Mouse (Mus musculus): Measurements from ENCODE around the gene Gm9958. TPM values are rescaled to one million over a fixed set of nuclear protein-coding genes. Genes with fewer than 3 reads are reported as not detected.

The Gm9958 gene
- polyA plus RNA-seq, 1 experiment from 2014 or later: 2.0 TPM

DNA sequence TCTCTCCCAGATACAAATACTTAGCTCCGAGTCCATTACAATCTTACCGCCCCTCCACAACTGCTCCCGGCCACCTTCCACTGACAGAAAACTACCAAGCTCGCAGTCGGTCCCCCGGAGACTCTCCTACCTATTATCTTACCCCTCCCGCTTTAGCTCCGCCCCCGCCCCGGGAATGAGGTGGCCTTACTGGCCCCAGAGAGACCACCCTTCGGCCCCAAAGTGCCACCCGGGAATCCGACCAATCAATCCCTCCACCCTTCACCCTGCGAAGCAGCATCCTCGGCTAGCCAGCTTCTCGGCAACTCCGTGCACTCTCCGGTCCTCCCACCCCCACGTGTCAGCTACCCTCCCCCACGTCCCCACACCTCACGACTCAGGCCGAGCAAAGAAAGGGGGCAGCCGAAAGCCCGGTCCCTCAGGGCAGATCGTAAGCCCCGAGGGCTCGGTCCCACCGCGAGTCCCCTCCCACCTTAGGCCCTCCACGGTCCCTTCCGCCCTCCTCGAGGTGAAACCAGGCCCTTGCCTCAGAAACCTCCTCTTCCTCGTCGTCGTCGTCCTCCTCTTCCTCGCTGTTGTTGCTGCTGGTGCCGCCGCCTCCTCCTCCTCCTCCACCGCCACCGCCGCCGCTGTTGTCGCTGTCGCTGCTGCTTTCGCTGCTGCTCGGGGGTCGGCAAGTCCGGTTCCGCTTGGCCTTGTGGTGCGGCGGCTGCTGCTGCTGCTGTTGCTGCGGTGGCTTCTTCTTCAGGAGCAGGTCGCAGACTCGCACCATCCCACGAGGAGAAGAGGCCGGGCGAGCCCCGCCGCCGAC is 1.7 kb upstream of the Gm9958 start:
- Histone ChIP-seq H3K4me2 (peak overlapping the region; percentile 88), H3K4me3 (replicated peaks) (peak overlapping the region; percentile 95), H3K36me3 (0 out of 2 replicates have a peak, but pooled peaks cover 4% of the 10 kb centered on the region), H3K9ac (peak overlapping the region; percentile 95), H3K9me3 (replicated peaks) (no peaks in the 10 kb centered on the region), H3K4me1 (replicated peaks) (peaks cover 37% of the 10 kb centered on the region), H3K27ac (peak overlapping the region; percentile 97), H3K27me3 (no peaks in the 10 kb centered on the region)
- peak; percentile 57 for ATAC-seq (ENCODE audit: low read depth)
- WGBS (ENCODE audit: insufficient replicate concordance): 1% methylated on average over 55 of the region's 61 CpGs
- peak; percentile 56 for DNase-seq

GRCm38 (mm10) chr5:90366121-90367066 is 610 bp upstream of the Gm9958 start, which contains the start of gene Ankrd17:
TSS of gene Ankrd17 (minus strand) at chr5:90366577.
- DNase-seq: peak; percentile 79
- Histone ChIP-seq H3K4me1 (replicated peaks) (peaks cover 34% of the 10 kb centered on the region), H3K27ac (peak within 1 kb of the TSS; percentile 97), H3K4me3 (replicated peaks) (peak within 1 kb of the TSS; percentile 95), H3K9me3 (replicated peaks) (no peaks in the 10 kb centered on the region), H3K36me3 (0 out of 2 replicates have a peak, but pooled peaks cover 4% of the 10 kb centered on the region), H3K9ac (peak within 1 kb of the TSS; percentile 95), H3K4me2 (peak within 1 kb of the TSS; percentile 88), H3K27me3 (no peaks in the 10 kb centered on the region)
- peak; percentile 87 for ATAC-seq (ENCODE audit: low read depth)
- under 1% methylated on average over 75 of the region's 104 CpGs for WGBS (ENCODE audit: insufficient replicate concordance)

- 72% methylated on average over 5 of the region's 5 CpGs for WGBS (ENCODE audit: insufficient replicate concordance)
- no peaks in the 10 kb centered on the region for H3K9me3 ChIP-seq (replicated peaks)
- no peaks in the 10 kb centered on the region for H3K36me3 ChIP-seq
- ATAC-seq (ENCODE audit: low read depth) (no peak), DNase-seq (no peak)
- H3K4me3 ChIP-seq (replicated peaks): no peak overlapping the region
- no peak overlapping the region for H3K9ac ChIP-seq
- no peak overlapping the region for H3K4me2 ChIP-seq
- H3K27me3 ChIP-seq: no peaks in the 10 kb centered on the region
- H3K27ac ChIP-seq: no peak overlapping the region
- H3K4me1 ChIP-seq (replicated peaks): peaks cover 10% of the 10 kb centered on the region
Measured at GRCm38 (mm10) chr5:90370401-90370800, 3.4 kb downstream of the Gm9958 start.

DNA sequence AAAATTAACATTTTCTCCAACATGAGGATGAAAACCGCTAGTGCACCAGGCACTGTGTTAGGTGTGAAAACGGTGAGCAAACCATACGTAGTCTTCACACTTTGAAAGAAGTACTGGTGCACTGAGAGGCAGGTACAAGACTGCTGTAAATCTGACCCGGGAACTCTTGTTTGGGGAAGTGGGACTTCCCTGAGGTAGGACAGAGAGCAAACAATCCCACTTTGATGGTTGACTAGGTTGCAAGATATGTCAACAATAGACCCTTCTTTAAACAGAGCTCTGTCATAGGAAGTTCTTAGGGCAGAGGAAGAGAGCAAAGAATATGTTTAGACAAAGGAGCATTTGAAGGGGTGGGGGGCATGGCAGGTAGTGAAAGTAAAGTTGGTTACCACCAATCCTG is 6.7 kb downstream of the Gm9958 start:
- H3K27ac ChIP-seq: no peak overlapping the region
- ATAC-seq (ENCODE audit: low read depth): peak; percentile 63
- H3K36me3 ChIP-seq: no peaks in the 10 kb centered on the region
- no peaks in the 10 kb centered on the region for H3K27me3 ChIP-seq
- H3K4me2 ChIP-seq: no peak overlapping the region
- H3K4me3 ChIP-seq (replicated peaks): no peak overlapping the region
- DNase-seq: no peak
- H3K9ac ChIP-seq: no peak overlapping the region
- H3K4me1 ChIP-seq (replicated peaks): no peaks in the 10 kb centered on the region
- 63% methylated on average over 4 of the region's 4 CpGs for WGBS (ENCODE audit: insufficient replicate concordance)
- H3K9me3 ChIP-seq (replicated peaks): no peaks in the 10 kb centered on the region

DNA sequence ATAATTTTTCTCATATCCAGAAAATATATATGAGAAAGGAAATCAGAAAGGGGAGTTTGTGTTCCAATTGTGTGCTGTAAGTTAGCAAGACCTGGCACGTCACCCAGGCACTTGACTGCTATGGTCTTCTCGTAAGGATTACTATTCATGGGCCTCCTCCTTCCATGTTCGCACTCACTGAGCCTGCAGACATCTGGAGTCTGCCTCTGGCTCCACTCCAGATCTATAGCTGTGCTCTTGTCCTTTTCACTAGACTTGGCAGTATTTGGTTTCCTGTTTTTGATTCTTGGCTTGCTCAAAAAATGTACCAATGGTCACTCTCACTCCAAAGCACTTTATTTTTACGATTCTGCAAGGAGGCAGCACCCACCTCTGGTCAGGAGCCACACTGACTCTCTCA is 14.5 kb downstream of the Gm9958 start:
- Histone ChIP-seq H3K4me3 (replicated peaks) (no peak overlapping the region), H3K4me1 (replicated peaks) (no peaks in the 10 kb centered on the region), H3K27ac (no peak overlapping the region), H3K9me3 (replicated peaks) (no peaks in the 10 kb centered on the region), H3K9ac (no peak overlapping the region), H3K4me2 (no peak overlapping the region), H3K27me3 (no peaks in the 10 kb centered on the region), H3K36me3 (no peaks in the 10 kb centered on the region)
- DNase-seq (no peak), ATAC-seq (ENCODE audit: low read depth) (no peak)
- WGBS (ENCODE audit: insufficient replicate concordance): 57% methylated on average over 4 of the region's 4 CpGs

DNA sequence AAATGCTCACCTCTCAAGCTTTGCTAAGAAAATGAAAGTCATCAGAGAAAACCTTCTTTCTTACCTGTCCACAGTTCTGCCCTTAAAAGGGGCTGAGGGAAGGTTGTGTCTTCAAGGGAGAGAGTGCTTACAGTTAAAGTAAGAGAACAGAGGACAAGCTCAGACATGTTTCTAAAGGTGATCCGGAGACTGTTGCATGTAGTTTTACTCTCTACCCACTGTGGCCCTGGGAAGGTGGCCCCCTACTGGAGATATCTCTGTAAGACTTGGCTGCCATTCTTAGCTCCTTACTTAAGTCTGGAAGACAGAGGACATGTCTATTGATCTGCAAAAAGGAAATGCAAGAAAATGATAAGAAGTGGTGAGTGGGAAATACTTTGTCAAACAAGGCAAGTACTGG is 16.1 kb downstream of the Gm9958 start:
- DNase-seq (peak; percentile 8), ATAC-seq (ENCODE audit: low read depth) (no peak)
- Histone ChIP-seq H3K27ac (no peak overlapping the region), H3K27me3 (no peaks in the 10 kb centered on the region), H3K4me1 (replicated peaks) (no peaks in the 10 kb centered on the region), H3K9ac (no peak overlapping the region), H3K4me2 (no peak overlapping the region), H3K9me3 (replicated peaks) (no peaks in the 10 kb centered on the region), H3K36me3 (no peaks in the 10 kb centered on the region), H3K4me3 (replicated peaks) (no peak overlapping the region)
- WGBS (ENCODE audit: insufficient replicate concordance): 39% methylated on average over 1 of the region's 1 CpGs

GRCm38 (mm10) chr5:90393764-90394163 is 26.8 kb downstream of the Gm9958 start:
- DNase-seq: no peak
- no peak overlapping the region for H3K27ac ChIP-seq
- no peaks in the 10 kb centered on the region for H3K36me3 ChIP-seq
- H3K9me3 ChIP-seq (replicated peaks): no peaks in the 10 kb centered on the region
- no peak overlapping the region for H3K9ac ChIP-seq
- H3K4me2 ChIP-seq: no peak overlapping the region
- no peaks in the 10 kb centered on the region for H3K27me3 ChIP-seq
- no peak overlapping the region for H3K4me3 ChIP-seq (replicated peaks)
- no peaks in the 10 kb centered on the region for H3K4me1 ChIP-seq (replicated peaks)
- ATAC-seq (ENCODE audit: low read depth): no peak
- WGBS (ENCODE audit: insufficient replicate concordance): 47% methylated on average over 5 of the region's 5 CpGs

GRCm38 (mm10) chr5:90394322-90394721 is 27.3 kb downstream of the Gm9958 start:
- no peak for ATAC-seq (ENCODE audit: low read depth)
- Histone ChIP-seq H3K27ac (no peak overlapping the region), H3K4me2 (no peak overlapping the region), H3K9me3 (replicated peaks) (no peaks in the 10 kb centered on the region), H3K27me3 (no peaks in the 10 kb centered on the region), H3K36me3 (no peaks in the 10 kb centered on the region), H3K9ac (no peak overlapping the region), H3K4me3 (replicated peaks) (no peak overlapping the region), H3K4me1 (replicated peaks) (no peaks in the 10 kb centered on the region)
- 43% methylated on average over 4 of the region's 4 CpGs for WGBS (ENCODE audit: insufficient replicate concordance)
- DNase-seq: no peak

DNA sequence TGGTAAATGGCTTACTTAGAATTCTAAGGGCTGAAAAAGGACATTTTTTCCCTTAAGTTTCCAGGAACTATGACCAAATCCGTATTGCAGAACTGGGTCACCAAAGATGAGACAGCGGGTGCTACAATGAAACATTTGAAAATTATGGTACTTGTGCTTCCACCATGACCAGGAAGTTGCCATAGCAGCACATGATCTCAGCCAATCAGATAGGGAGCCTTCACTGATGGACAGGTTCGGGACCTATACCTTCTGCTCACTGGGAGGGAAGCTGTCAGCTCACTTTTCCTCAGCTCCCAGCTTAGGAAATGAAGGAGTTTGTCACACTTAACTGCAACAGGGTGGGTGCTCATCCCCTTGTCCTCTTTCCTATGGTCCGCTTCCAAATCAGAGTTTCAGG is 29.8 kb downstream of the Gm9958 start:
- Histone ChIP-seq H3K27me3 (no peaks in the 10 kb centered on the region), H3K4me2 (no peak overlapping the region), H3K36me3 (no peaks in the 10 kb centered on the region), H3K4me3 (replicated peaks) (no peak overlapping the region), H3K4me1 (replicated peaks) (no peaks in the 10 kb centered on the region), H3K27ac (no peak overlapping the region), H3K9ac (no peak overlapping the region), H3K9me3 (replicated peaks) (no peaks in the 10 kb centered on the region)
- WGBS (ENCODE audit: insufficient replicate concordance): 64% methylated on average over 4 of the region's 4 CpGs
- no peak for ATAC-seq (ENCODE audit: low read depth)
- DNase-seq: no peak

GRCm38 (mm10) chr5:90405210-90405609 is 38.2 kb downstream of the Gm9958 start:
- peak; percentile 54; the same call in 1 of the 2 replicates for ATAC-seq (ENCODE audit: low read depth)
- 57% methylated on average over 4 of the region's 4 CpGs for WGBS (ENCODE audit: insufficient replicate concordance)
- DNase-seq: no peak
- no peak overlapping the region for H3K4me3 ChIP-seq (replicated peaks)
- no peaks in the 10 kb centered on the region for H3K27me3 ChIP-seq
- no peak overlapping the region for H3K27ac ChIP-seq
- no peak overlapping the region for H3K9ac ChIP-seq
- no peak overlapping the region for H3K4me2 ChIP-seq
- H3K36me3 ChIP-seq: no peaks in the 10 kb centered on the region
- no peaks in the 10 kb centered on the region for H3K9me3 ChIP-seq (replicated peaks)
- no peaks in the 10 kb centered on the region for H3K4me1 ChIP-seq (replicated peaks)

DNA sequence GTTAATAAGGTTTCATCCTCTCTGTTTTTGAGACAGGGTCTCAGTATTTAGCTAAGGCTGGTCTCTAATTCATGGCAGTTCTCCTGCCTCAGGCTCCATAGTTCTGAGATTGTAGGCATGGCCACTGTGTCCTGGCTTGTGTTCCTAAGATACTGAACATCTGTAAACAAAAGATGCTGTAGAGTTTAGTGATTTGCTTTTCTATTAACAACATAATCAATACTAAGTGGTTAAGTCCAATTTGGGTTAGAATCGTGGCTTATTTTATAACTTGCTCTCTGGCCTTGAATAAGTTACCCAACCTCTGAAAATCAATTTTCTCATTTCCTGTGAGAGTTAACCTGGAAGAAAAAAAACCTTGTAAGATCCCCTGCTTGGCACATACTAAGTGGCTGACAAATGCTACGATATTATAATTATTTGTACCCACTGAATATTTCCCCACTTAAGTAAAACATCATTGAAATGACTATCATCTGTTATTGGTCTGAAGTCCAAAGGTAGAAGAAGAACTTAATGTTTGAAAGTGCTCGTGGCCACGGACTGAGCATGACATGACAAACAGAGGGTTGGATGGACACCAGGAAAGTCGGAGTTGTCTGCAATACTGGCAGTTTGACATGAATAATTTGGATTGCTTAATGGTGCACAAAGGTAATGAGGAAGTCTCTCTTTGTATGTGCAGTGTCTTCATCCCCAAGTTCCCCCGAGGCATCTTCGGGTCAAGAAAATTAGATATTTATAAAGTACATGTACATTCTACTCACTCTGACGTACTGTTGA is 47.3 kb downstream of the Gm9958 start:
- Histone ChIP-seq H3K27ac (peak overlapping the region; percentile 56), H3K4me3 (replicated peaks) (no peak overlapping the region), H3K9me3 (replicated peaks) (no peaks in the 10 kb centered on the region), H3K9ac (no peak overlapping the region), H3K4me1 (replicated peaks) (peaks cover 6% of the 10 kb centered on the region; the same call in 1 of the 2 replicates), H3K36me3 (no peaks in the 10 kb centered on the region), H3K4me2 (no peak overlapping the region), H3K27me3 (no peaks in the 10 kb centered on the region)
- ATAC-seq (ENCODE audit: low read depth): peak; percentile 45; the same call in 1 of the 2 replicates
- 36% methylated on average over 8 of the region's 8 CpGs for WGBS (ENCODE audit: insufficient replicate concordance)
- no peak for DNase-seq

Data from liver, embryonic 13.5 days (tissue).